Mouse (Mus musculus): ENCODE measurements around the gene Tor2a. TPM values are rescaled to one million over a fixed set of nuclear protein-coding genes. Genes with fewer than 3 reads are reported as not detected.

The Tor2a gene
- total and polyA plus RNA-seq, 3 experiments, result 54.7 to 62.2 TPM; not detected in 1

- H3K4me3 ChIP-seq (ENCODE audit: control insufficient read depth in 1 of 2, insufficient read depth in 1 of 2, low read depth in 2 of 2, low read length in 2 of 2), result peak within 1 kb of the TSS; percentile 82 to 99
- peaks cover 2 to 9% of the 10 kb centered on the region in 2 experiments; a peak in 3 of 4 replicates for H3K4me1 ChIP-seq (ENCODE audit: control insufficient read depth in 1 of 2, insufficient read depth in 2 of 2, low read length in 2 of 2)
- H3K27ac ChIP-seq (ENCODE audit: control insufficient read depth, low read depth, low read length), result peak within 1 kb of the TSS; percentile 51; the same call in 1 of the 2 replicates
- H3K27me3 ChIP-seq (ENCODE audit: control insufficient read depth in 1 of 2, insufficient read depth in 2 of 2, low read length in 2 of 2), result no peaks in the 10 kb centered on the region
- no peaks in the 10 kb centered on the region; the same call in 1 of the 2 replicates for H3K79me2 ChIP-seq (ENCODE audit: control insufficient read depth, insufficient read depth, low read length, poor library complexity)
- DNase-seq (ENCODE audit: low read depth, low spot score), result peak; percentile 98
- H3K9me3 ChIP-seq (replicated peaks; ENCODE audit: insufficient read depth, low read length), result no peaks in the 10 kb centered on the region
- no peaks in the 10 kb centered on the region for H3K36me3 ChIP-seq (ENCODE audit: control insufficient read depth in 1 of 2, insufficient read depth in 2 of 2, low read length in 2 of 2)
- H3K9ac ChIP-seq (ENCODE audit: control insufficient read depth, low read depth, low read length, poor library complexity, severe bottlenecking), result peak within 1 kb of the TSS; percentile 61
- no peak for TF ChIP-seq RCOR1 (IDR thresholded peaks at IDR 0.05; ENCODE audit: low read depth, low read length)
- TF ChIP-seq TBP (IDR thresholded peaks at IDR 0.05; ENCODE audit: low read depth, low read length), result peak; percentile 27; the same call in 1 of the 2 replicates
- TF ChIP-seq E2F4 (IDR thresholded peaks at IDR 0.05; ENCODE audit: borderline replicate concordance, low read depth, low read length), result no peak
- peak; percentile 41; the same call in 1 of the 2 replicates for TF ChIP-seq TCF12 (IDR thresholded peaks at IDR 0.05; ENCODE audit: low read depth, low read length)
- peak; percentile 61 for TF ChIP-seq CHD2 (IDR thresholded peaks at IDR 0.05; ENCODE audit: low read length)
- peak; percentile 71 for TF ChIP-seq KAT2A (conservative IDR thresholded peaks at IDR 0.05; ENCODE audit: low read depth, low read length)
- 0 out of 2 replicates have a peak, but pooled peaks have one; percentile 16 for TF ChIP-seq MAFK (IDR thresholded peaks at IDR 0.05; ENCODE audit: borderline replicate concordance, low read depth, low read length)
- no peak for TF ChIP-seq TAL1 (IDR thresholded peaks at IDR 0.05; ENCODE audit: low read length)
- TF ChIP-seq ZC3H11A (IDR thresholded peaks at IDR 0.05; ENCODE audit: low read depth, low read length), result no peak
- no peak for TF ChIP-seq SMC3 (IDR thresholded peaks at IDR 0.05; ENCODE audit: low read depth, low read length)
- TF ChIP-seq MYC (IDR thresholded peaks at IDR 0.05; ENCODE audit: low read depth, low read length), result peak; percentile 49; the same call in 1 of the 2 replicates
- no peak for TF ChIP-seq ETS1 (IDR thresholded peaks at IDR 0.05; ENCODE audit: low read depth, low read length)
- peak; percentile 72 for TF ChIP-seq NELFE (IDR thresholded peaks at IDR 0.05; ENCODE audit: low read depth, low read length)
- TF ChIP-seq EP300 (IDR thresholded peaks at IDR 0.05; ENCODE audit: low read depth in 1 of 2, low read length in 2 of 2), result 0 out of 4 replicates have a peak, but pooled peaks of 1 of the 2 experiments have one; percentile 10
- 0 out of 2 replicates have a peak, but pooled peaks have one; percentile 50 for TF ChIP-seq ZMIZ1 (IDR thresholded peaks at IDR 0.05; ENCODE audit: low read depth, low read length)
- 0 out of 2 replicates have a peak, but pooled peaks have one; percentile 38 for TF ChIP-seq UBTF (IDR thresholded peaks at IDR 0.05; ENCODE audit: borderline replicate concordance, insufficient read depth, low read depth, low read length)
- TF ChIP-seq ZKSCAN1 (IDR thresholded peaks at IDR 0.05; ENCODE audit: low read depth, low read length), result no peak
- no peak for TF ChIP-seq NRF1 (IDR thresholded peaks at IDR 0.05; ENCODE audit: insufficient read depth, low read depth, low read length, poor library complexity, severe bottlenecking)
- TF ChIP-seq MEF2A (IDR thresholded peaks at IDR 0.05; ENCODE audit: extremely low read depth, insufficient replicate concordance, low read depth, low read length, poor library complexity, severe bottlenecking), result no peak
- TF ChIP-seq POLR2AphosphoS5 (IDR thresholded peaks at IDR 0.05; ENCODE audit: borderline replicate concordance, low read depth, low read length), result no peak
- peak; percentile 94 for TF ChIP-seq HCFC1 (IDR thresholded peaks at IDR 0.05; ENCODE audit: low read depth, low read length)
- 0 out of 2 replicates have a peak, but pooled peaks have one; percentile 28 for TF ChIP-seq GABPA (IDR thresholded peaks at IDR 0.05; ENCODE audit: low read depth, low read length)
- TF ChIP-seq POLR2A (IDR thresholded peaks at IDR 0.05; ENCODE audit: control insufficient read depth in 1 of 2, insufficient read depth in 1 of 2, low read depth in 1 of 2, low read length in 2 of 2, poor library complexity in 1 of 2), result peak in 1 of 2 experiments; percentile 73; a peak in 2 of 4 replicates
- no peak for TF ChIP-seq CHD1 (IDR thresholded peaks at IDR 0.05; ENCODE audit: low read depth, low read length)
- TF ChIP-seq ELF1 (IDR thresholded peaks at IDR 0.05; ENCODE audit: low read depth, low read length), result peak; percentile 99
- no peak for TF ChIP-seq JUND (IDR thresholded peaks at IDR 0.05; ENCODE audit: low read depth, low read length)
- TF ChIP-seq USF2 (IDR thresholded peaks at IDR 0.05; ENCODE audit: borderline replicate concordance in 1 of 2, insufficient read depth in 1 of 2, low read depth in 1 of 2, low read length in 2 of 2), result no peak
- TF ChIP-seq MAZ (IDR thresholded peaks at IDR 0.05; ENCODE audit: low read depth, low read length), result peak; percentile 52; the same call in 1 of the 2 replicates
- no peak for TF ChIP-seq MYB (IDR thresholded peaks at IDR 0.05; ENCODE audit: low read depth, low read length)
- TF ChIP-seq USF1 (IDR thresholded peaks at IDR 0.05; ENCODE audit: low read depth, low read length), result 0 out of 2 replicates have a peak, but pooled peaks have one; percentile 34
- peak; percentile 79 for TF ChIP-seq MAX (IDR thresholded peaks at IDR 0.05; ENCODE audit: low read length)
- no peak for TF ChIP-seq CTCF (IDR thresholded peaks at IDR 0.05 in 2 of 3, conservative IDR thresholded peaks at IDR 0.05 in 1 of 3; ENCODE audit: control insufficient read depth in 1 of 3, insufficient read depth in 1 of 3, low read depth in 2 of 3, low read length in 3 of 3, poor library complexity in 1 of 3, severe bottlenecking in 1 of 3)
- TF ChIP-seq POLR2AphosphoS2 (IDR thresholded peaks at IDR 0.05; ENCODE audit: low read length), result no peak
- no peak for TF ChIP-seq BHLHE40 (IDR thresholded peaks at IDR 0.05; ENCODE audit: borderline replicate concordance, low read depth, low read length)
- TF ChIP-seq MXI1 (IDR thresholded peaks at IDR 0.05; ENCODE audit: low read depth, low read length), result peak; percentile 98
Measured at GRCm38 (mm10) chr2:32775359-32776074, 18.5 kb downstream of the Tor2a start, which contains the start of the genes Ttc16 and Ptrh1. Gene Ttc16 (minus strand): TSS chr2:32775633. Gene Ptrh1 (plus strand): TSS chr2:32775786.
